Mouse (Mus musculus): ENCODE data around the gene Thsd4.
"Not testable (repeated sequence)": the region's sequence is repeated elsewhere in the genome, so short reads cannot be mapped to it uniquely, and the experiment has no call there.

Gene Thsd4

DNA sequence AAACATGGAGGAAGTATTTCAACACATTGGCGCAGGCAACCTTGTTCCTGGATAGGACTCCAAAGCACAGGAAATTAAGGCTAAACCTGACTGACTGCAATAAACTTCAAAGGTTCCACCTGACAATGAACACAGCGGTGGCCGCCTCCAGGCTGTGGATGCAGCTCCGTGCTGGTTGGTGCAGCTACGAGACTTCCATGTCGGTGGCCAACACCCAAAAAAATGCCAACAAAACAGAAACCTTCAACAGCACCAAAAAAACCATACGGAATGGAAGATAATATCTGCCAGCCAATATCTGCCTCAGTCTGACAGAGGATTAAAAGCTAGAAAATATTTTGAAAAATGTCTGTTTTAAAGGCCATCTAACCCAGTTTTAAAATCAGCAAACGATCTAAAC lies 583.3 kb downstream of the Thsd4 start:
- no peak for DNase-seq

DNA sequence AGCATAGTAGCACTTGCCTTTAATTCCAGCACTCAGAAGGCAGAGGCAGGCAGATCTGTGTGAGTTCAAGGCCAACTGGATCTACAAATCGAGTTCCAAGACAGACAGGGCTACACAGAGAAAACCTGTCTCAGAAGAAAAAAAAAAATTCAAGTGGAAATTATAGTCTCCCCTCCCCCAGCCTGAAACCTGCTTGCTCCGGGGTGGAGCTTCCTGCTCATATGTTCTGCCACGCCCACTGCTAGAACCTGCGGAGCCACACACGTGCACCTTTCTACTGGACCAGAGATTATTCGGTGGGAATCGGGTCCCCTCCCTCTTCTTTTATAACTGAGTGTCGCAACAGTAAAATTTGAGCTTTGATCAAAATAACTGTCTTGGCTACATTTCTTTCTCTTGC lies 586.0 kb downstream of the Thsd4 start:
- not testable (repeated sequence) for DNase-seq

DNA sequence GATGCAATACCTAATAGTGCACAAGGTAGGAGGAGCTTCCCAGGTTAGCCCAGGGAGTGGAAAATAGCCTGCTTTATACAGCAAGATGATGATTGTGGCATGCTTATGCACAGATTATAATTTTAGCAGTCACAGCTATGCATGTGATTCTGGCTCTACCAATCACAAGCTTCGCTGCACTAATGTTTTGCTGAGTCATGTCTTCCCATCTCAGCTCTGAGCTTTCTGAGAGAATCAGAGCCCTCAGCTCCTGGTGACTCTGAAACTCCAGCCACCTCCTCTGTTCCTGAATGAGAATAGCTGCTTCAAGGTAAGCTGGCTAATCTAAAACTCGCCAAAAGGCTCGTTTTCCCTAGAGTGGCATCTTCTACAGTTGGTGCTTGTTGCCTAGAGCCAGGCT lies 591.6 kb downstream of the Thsd4 start:
- DNase-seq = no peak

Measured in kidney, postnatal 36 days (tissue).